ENCODE assay signal across 1 mouse cellular context in the genomic region with DNA sequence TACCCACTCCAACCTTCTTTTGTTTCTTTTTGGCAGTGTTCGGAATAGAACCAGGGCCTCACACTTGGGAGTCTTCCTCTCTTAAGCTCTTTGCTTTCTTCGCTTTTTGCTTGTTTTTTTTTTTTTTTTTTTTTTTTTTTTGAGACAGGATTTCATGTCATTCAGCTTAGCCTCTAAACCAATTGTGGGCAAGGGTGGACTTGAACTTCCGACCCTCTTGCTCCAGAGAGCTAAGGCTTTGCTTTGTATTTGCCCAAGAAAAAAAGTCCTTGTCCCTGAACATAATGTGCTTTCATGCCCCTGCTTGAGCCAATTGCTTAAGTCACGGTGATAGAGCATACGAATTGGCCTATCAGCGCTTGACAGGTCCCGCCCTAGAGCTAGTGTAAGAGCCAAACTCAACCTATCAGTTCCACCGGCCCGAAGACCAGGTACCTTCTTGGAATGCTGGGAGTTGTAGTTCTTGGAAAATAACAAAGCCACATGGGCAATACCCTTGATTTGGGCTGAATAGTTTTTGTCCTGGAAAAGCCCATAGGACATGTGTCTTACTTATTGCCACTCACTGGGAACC.
A peak's percentile ranks its signal among the peaks of the same experiment; 100 is the strongest.
TF ChIP-seq lines count a peak whose summit lies in the region.

No protein-coding gene starts in this region.

TF ChIP-seq in MEL, 35 proteins besides CTCF, POLR2A, EP300 and RAD21:
- TF ChIP-seq TBP (IDR thresholded peaks at IDR 0.05; ENCODE audit: low read depth, low read length): peak; percentile 67
- no peak for TF ChIP-seq USF1 (IDR thresholded peaks at IDR 0.05; ENCODE audit: low read depth, low read length)
- TF ChIP-seq ZNF384 (IDR thresholded peaks at IDR 0.05; ENCODE audit: low read depth, low read length): peak; percentile 81
- TF ChIP-seq TAL1 (IDR thresholded peaks at IDR 0.05; ENCODE audit: low read length): no peak
- TF ChIP-seq HCFC1 (IDR thresholded peaks at IDR 0.05; ENCODE audit: low read depth, low read length): peak; percentile 98
- peak; percentile 36; the same call in 1 of the 2 replicates for TF ChIP-seq MAX (IDR thresholded peaks at IDR 0.05; ENCODE audit: low read length)
- 0 out of 2 replicates have a peak, but pooled peaks have one; percentile 36 for TF ChIP-seq ELF1 (IDR thresholded peaks at IDR 0.05; ENCODE audit: low read depth, low read length)
- TF ChIP-seq CHD2 (IDR thresholded peaks at IDR 0.05; ENCODE audit: low read length): peak; percentile 51
- peak; percentile 79; the same call in 1 of the 2 replicates for TF ChIP-seq KAT2A (conservative IDR thresholded peaks at IDR 0.05; ENCODE audit: low read depth, low read length)
- peak; percentile 52 for TF ChIP-seq SIN3A (IDR thresholded peaks at IDR 0.05; ENCODE audit: low read length)
- 0 out of 2 replicates have a peak, but pooled peaks have one; percentile 43 for TF ChIP-seq MYC (IDR thresholded peaks at IDR 0.05; ENCODE audit: low read depth, low read length)
- TF ChIP-seq NRF1 (IDR thresholded peaks at IDR 0.05; ENCODE audit: insufficient read depth, low read depth, low read length, poor library complexity, severe bottlenecking): no peak
- TF ChIP-seq MXI1 (IDR thresholded peaks at IDR 0.05; ENCODE audit: low read depth, low read length): no peak
- no peak for TF ChIP-seq CHD1 (IDR thresholded peaks at IDR 0.05; ENCODE audit: low read depth, low read length)
- TF ChIP-seq BHLHE40 (IDR thresholded peaks at IDR 0.05; ENCODE audit: borderline replicate concordance, low read depth, low read length): no peak
- no peak for TF ChIP-seq POLR2AphosphoS5 (IDR thresholded peaks at IDR 0.05; ENCODE audit: borderline replicate concordance, low read depth, low read length)
- TF ChIP-seq MAFK (IDR thresholded peaks at IDR 0.05; ENCODE audit: borderline replicate concordance, low read depth, low read length): no peak
- no peak for TF ChIP-seq TCF12 (IDR thresholded peaks at IDR 0.05; ENCODE audit: low read depth, low read length)
TF ChIP-seq in MEL: peak in this region for 9.
